ENCODE assay signal across 14 mouse cellular contexts in the genomic region with DNA sequence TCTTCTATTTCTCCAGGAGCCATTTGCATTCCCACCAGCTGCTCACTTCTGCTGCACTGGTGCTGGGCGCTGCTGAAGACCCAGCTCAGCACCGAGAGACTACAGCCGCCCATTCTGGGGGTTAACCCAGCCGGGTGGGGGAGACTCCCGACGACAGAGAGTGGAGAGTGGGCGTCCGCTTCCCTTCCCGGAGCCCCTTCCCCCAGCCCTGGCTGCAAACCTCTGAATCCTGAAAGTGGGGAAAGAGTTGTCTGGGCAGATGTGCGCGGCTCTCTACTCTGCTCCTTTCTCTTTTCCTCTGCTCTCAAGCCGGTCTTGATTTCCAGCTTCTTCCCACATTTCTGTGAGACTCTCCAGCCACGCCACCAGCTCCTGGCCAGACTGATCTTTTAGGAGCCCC. TPM values are rescaled to one million over a fixed set of nuclear protein-coding genes. Genes with fewer than 3 reads are reported as not detected.
A peak's percentile ranks its signal among the peaks of the same experiment; 100 is the strongest.
DNase-seq lines count a peak whose midpoint lies in the region; ATAC-seq lines count a peak whose summit lies in the region.
"Had no signal": no experiment of that assay in that cellular context is flagged by ENCODE, and none has a peak within 500 bp of the region (broad histone marks: within the 10 kb centered on the region; RNA-seq: fewer than 3 reads in every experiment).

No protein-coding gene starts in this region.

- DNase-seq in cerebellum, postnatal 10 days: peak; percentile 11 to 23
- DNase-seq in cerebellum, adult 8-10 months: no peak
- peak; percentile 55 for DNase-seq in hindbrain, embryonic 11.5 days (ENCODE audit: low spot score)
- no peak for DNase-seq in embryonic facial prominence, embryonic 14.5 days (ENCODE audit: low spot score)
- no peak for DNase-seq in frontal cortex, postnatal 25 days (ENCODE audit: low spot score in 2 of 2)
- no peak for DNase-seq in spleen, adult 18-20 months
- DNase-seq: adrenal gland, adult 8-10 months; cerebellum, adult 11 months; kidney, adult 9 months; thymus, postnatal 36 days had no signal

- no peak overlapping the region for H3K27ac ChIP-seq in hindbrain, embryonic 11.5 days (ENCODE audit: low read depth, low read length)
- no peak overlapping the region for H3K27ac ChIP-seq in hindbrain, embryonic 16.5 days (ENCODE audit: low read depth, low read length)
- H3K27ac ChIP-seq in embryonic facial prominence, embryonic 14.5 days (replicated peaks; ENCODE audit: low read depth, low read length): peak overlapping the region; percentile 55; the same call in 1 of the 2 replicates
- H3K27ac ChIP-seq in midbrain, embryonic 16.5 days (ENCODE audit: low read length): no peak overlapping the region

- H3K9ac ChIP-seq in hindbrain, embryonic 11.5 days (ENCODE audit: low read depth, low read length): no peak overlapping the region
- no peak overlapping the region for H3K9ac ChIP-seq in hindbrain, embryonic 16.5 days (ENCODE audit: low read depth, low read length)
- peak overlapping the region; percentile 34; the same call in 1 of the 2 replicates for H3K9ac ChIP-seq in embryonic facial prominence, embryonic 14.5 days (ENCODE audit: low read depth, low read length)
- no peak overlapping the region for H3K9ac ChIP-seq in midbrain, embryonic 16.5 days (ENCODE audit: low read depth, low read length)

- H3K27me3 ChIP-seq in hindbrain, embryonic 11.5 days (ENCODE audit: control insufficient read depth, insufficient read depth, low read length): peaks cover 76% of the 10 kb centered on the region
- H3K27me3 ChIP-seq in hindbrain, embryonic 16.5 days (replicated peaks; ENCODE audit: control insufficient read depth, insufficient read depth, low read length): peaks cover 49% of the 10 kb centered on the region
- H3K27me3 ChIP-seq in embryonic facial prominence, embryonic 14.5 days (replicated peaks; ENCODE audit: control insufficient read depth, insufficient read depth, low read length): peaks cover 90% of the 10 kb centered on the region
- H3K27me3 ChIP-seq in midbrain, embryonic 16.5 days (ENCODE audit: control insufficient read depth, insufficient read depth, low read depth, low read length): peaks cover 46% of the 10 kb centered on the region

- no peaks in the 10 kb centered on the region for H3K9me3 ChIP-seq in hindbrain, embryonic 11.5 days (ENCODE audit: control insufficient read depth, low read length)
- no peaks in the 10 kb centered on the region for H3K9me3 ChIP-seq in hindbrain, embryonic 16.5 days (ENCODE audit: control insufficient read depth, low read length)
- no peaks in the 10 kb centered on the region for H3K9me3 ChIP-seq in embryonic facial prominence, embryonic 14.5 days (ENCODE audit: control insufficient read depth, low read length)
- H3K9me3 ChIP-seq in midbrain, embryonic 16.5 days (replicated peaks; ENCODE audit: control insufficient read depth, low read length, poor library complexity, severe bottlenecking): no peaks in the 10 kb centered on the region

- no peak overlapping the region for H3K4me3 ChIP-seq in hindbrain, embryonic 11.5 days (ENCODE audit: low read depth, low read length)
- H3K4me3 ChIP-seq in hindbrain, embryonic 16.5 days (ENCODE audit: low read length): no peak overlapping the region
- H3K4me3 ChIP-seq in embryonic facial prominence, embryonic 14.5 days (ENCODE audit: low read depth, low read length): peak overlapping the region; percentile 24
- H3K4me3 ChIP-seq in midbrain, embryonic 16.5 days (ENCODE audit: low read depth, low read length): no peak overlapping the region
- H3K4me3 ChIP-seq: erythroblast, embryonic 14.5 days had no signal

- 0% methylated on average over 13 of the region's 13 CpGs for WGBS in hindbrain, embryonic 11.5 days
- under 1% methylated on average over 13 of the region's 13 CpGs for WGBS in hindbrain, embryonic 16.5 days
- WGBS in embryonic facial prominence, embryonic 14.5 days: 1% methylated on average over 11 of the region's 13 CpGs
- WGBS in midbrain, embryonic 16.5 days: 1% methylated on average over 13 of the region's 13 CpGs

- ATAC-seq in hindbrain, embryonic 11.5 days (ENCODE audit: low FRiP score): no peak
- ATAC-seq in hindbrain, embryonic 16.5 days: no peak
- peak; percentile 28; the same call in 1 of the 2 replicates for ATAC-seq in embryonic facial prominence, embryonic 14.5 days (ENCODE audit: low read depth)
- no peak for ATAC-seq in midbrain, embryonic 16.5 days

- no peak overlapping the region for H3K4me2 ChIP-seq in hindbrain, embryonic 11.5 days (replicated peaks; ENCODE audit: low read depth, low read length)
- H3K4me2 ChIP-seq in hindbrain, embryonic 16.5 days (ENCODE audit: low read length): no peak overlapping the region
- peak overlapping the region; percentile 47 for H3K4me2 ChIP-seq in embryonic facial prominence, embryonic 14.5 days (ENCODE audit: low read depth, low read length)
- peak overlapping the region; percentile 6; the same call in 1 of the 2 replicates for H3K4me2 ChIP-seq in midbrain, embryonic 16.5 days (ENCODE audit: low read length)

- no peaks in the 10 kb centered on the region for H3K36me3 ChIP-seq in hindbrain, embryonic 11.5 days (ENCODE audit: control insufficient read depth, insufficient read depth, low read length)
- no peaks in the 10 kb centered on the region for H3K36me3 ChIP-seq in hindbrain, embryonic 16.5 days (ENCODE audit: control insufficient read depth, insufficient read depth, low read length)
- H3K36me3 ChIP-seq in embryonic facial prominence, embryonic 14.5 days (ENCODE audit: control insufficient read depth, insufficient read depth, low read length): no peaks in the 10 kb centered on the region
- H3K36me3 ChIP-seq in midbrain, embryonic 16.5 days (ENCODE audit: control insufficient read depth, insufficient read depth, low read length): no peaks in the 10 kb centered on the region
- H3K36me3 ChIP-seq: G1E had no signal

- H3K4me1 ChIP-seq in hindbrain, embryonic 11.5 days (replicated peaks; ENCODE audit: control insufficient read depth, insufficient read depth, low read length): peaks cover 8% of the 10 kb centered on the region
- peaks cover 7% of the 10 kb centered on the region for H3K4me1 ChIP-seq in hindbrain, embryonic 16.5 days (ENCODE audit: control insufficient read depth, insufficient read depth, low read depth, low read length)
- no peaks in the 10 kb centered on the region for H3K4me1 ChIP-seq in embryonic facial prominence, embryonic 14.5 days (ENCODE audit: control insufficient read depth, insufficient read depth, low read length)
- peaks cover 9% of the 10 kb centered on the region for H3K4me1 ChIP-seq in midbrain, embryonic 16.5 days (ENCODE audit: control insufficient read depth, insufficient read depth, low read length)

RNA-seq across cellular contexts. Expression of gene Pitx2, which starts 2.6 kb away (rescaled TPM):
- 2.9 and 4.9 TPM in 2 replicates for polyA plus RNA-seq in hindbrain, embryonic 11.5 days (2014; fragmentation: Nextera tagmentation; extraction: Ambion mirVana)
- polyA plus RNA-seq in hindbrain, embryonic 16.5 days (2015; fragmentation: Nextera tagmentation; extraction: Ambion mirVana): 2.7 and 3.1 TPM in 2 replicates
- polyA plus RNA-seq in embryonic facial prominence, embryonic 14.5 days (2014; fragmentation: Nextera tagmentation; extraction: Ambion mirVana): 37.7 and 38.6 TPM in 2 replicates
- 29.0 and 37.9 TPM in 2 replicates for polyA plus RNA-seq in midbrain, embryonic 16.5 days (2015; fragmentation: Nextera tagmentation; extraction: Ambion mirVana)
- polyA plus RNA-seq: erythroblast, embryonic 14.5 days; G1E had no signal

Comparison
In these comparisons a context has a peak if more than half of its experiments do, and no peak if none do; other contexts are left out.
1. DNase-seq: peak in cerebellum, postnatal 10 days (2 of 2) and hindbrain, embryonic 11.5 days (single experiment); none in cerebellum, adult 8-10 months (single experiment), embryonic facial prominence, embryonic 14.5 days (single experiment), frontal cortex, postnatal 25 days (0 of 2) and spleen, adult 18-20 months (0 of 2).
2. H3K4me2 ChIP-seq: peak in embryonic facial prominence, embryonic 14.5 days (single experiment) and midbrain, embryonic 16.5 days (single experiment); none in hindbrain, embryonic 11.5 days (single experiment) and hindbrain, embryonic 16.5 days (single experiment).